Mouse (Mus musculus): ENCODE results near the gene Glis3.

GRCm38 (mm10) chr19:28720016-28720415 is 40.1 kb upstream of the Glis3 start:
- TF ChIP-seq POLR2A (IDR thresholded peaks at IDR 0.05; ENCODE audit: control insufficient read depth in 1 of 2, insufficient read depth in 1 of 2, low read depth in 1 of 2, low read length in 2 of 2, poor library complexity in 1 of 2) (no peak), CHD2 (IDR thresholded peaks at IDR 0.05; ENCODE audit: low read length) (no peak), CTCF (IDR thresholded peaks at IDR 0.05 in 2 of 3, conservative IDR thresholded peaks at IDR 0.05 in 1 of 3; ENCODE audit: control insufficient read depth in 1 of 3, insufficient read depth in 1 of 3, low read depth in 2 of 3, low read length in 3 of 3, poor library complexity in 1 of 3, severe bottlenecking in 1 of 3) (no peak), HCFC1 (IDR thresholded peaks at IDR 0.05; ENCODE audit: low read depth, low read length) (no peak), MXI1 (IDR thresholded peaks at IDR 0.05; ENCODE audit: low read depth, low read length) (no peak), MAFK (IDR thresholded peaks at IDR 0.05; ENCODE audit: borderline replicate concordance, low read depth, low read length) (no peak), MEF2A (IDR thresholded peaks at IDR 0.05; ENCODE audit: extremely low read depth, insufficient replicate concordance, low read depth, low read length, poor library complexity, severe bottlenecking) (no peak), USF1 (IDR thresholded peaks at IDR 0.05; ENCODE audit: low read depth, low read length) (no peak), NELFE (IDR thresholded peaks at IDR 0.05; ENCODE audit: low read depth, low read length) (no peak)

Data from MEL (cell line).